Mouse (Mus musculus) layer of hippocampus, adult 2 months (tissue): ENCODE data around the gene Stk24. TPM values are rescaled to one million over a fixed set of nuclear protein-coding genes. Genes with fewer than 3 reads are reported as not detected.

Experiments used
- DNase-seq, 2 experiments: peaks; one replicate each; pipeline ENCODE4 v3.0.0; 2022; ENCODE audit warnings: low spot score in 2 of 2
- H3K27ac ChIP-seq: fragments of 200-600 bp; 2 replicates; pipeline ENCODE4 v1.8.1; 2022
- H3K4me3 ChIP-seq: fragments of 200-600 bp; 2 replicates; pipeline ENCODE4 v1.8.1; 2022; ENCODE audit warnings: mild to moderate bottlenecking
- CTCF ChIP-seq: fragments of 200-600 bp; conservative IDR thresholded peaks from 2 replicates; pipeline ENCODE4 v1.8.1; 2022; ENCODE audit warnings: antibody characterized with exemption, mild to moderate bottlenecking, moderate library complexity
- total RNA-seq, 2 experiments: library from RNA; stranded (reverse); gene quantifications; 2 replicates each; pipeline ENCODE4 v1.2.3; 2021

Gene Stk24
- total RNA-seq, 2 experiments from 2014 or later = 66.0 to 68.1 TPM

DNA sequence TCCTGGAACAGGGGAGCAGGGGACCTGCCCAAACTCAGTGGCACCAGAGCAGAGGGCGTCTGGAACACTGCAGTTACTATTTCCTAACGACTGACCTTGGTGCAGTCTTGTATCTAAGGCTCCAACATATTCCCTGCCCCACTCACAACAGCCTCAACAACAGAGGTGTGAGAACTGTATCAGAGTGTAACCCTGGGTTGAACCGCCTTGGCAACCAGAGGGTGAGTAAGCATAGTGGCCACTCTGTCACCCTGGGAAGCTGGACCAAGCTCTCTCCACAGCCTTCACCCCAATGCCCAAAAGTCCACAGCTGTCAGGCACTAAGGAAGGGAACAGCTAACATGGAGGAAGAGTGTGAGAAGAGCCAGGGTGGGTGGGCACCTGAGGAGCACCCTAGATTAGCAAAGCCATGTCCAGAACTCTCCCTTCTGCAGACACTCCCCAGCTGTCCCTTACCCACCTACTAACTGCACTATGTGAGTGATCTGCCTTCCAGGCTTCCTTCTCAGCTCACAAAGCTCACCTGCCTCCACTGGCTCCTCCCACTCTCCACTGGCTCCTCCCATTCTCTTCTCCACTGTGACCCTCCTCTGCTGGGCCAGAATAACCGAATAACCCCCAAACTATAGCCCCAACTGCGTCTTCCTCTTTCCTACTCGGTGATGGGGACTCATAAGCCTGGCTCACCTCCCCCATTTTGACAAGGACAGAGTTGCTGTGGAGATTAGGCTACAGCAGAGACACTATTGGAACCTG lies 69.3 kb downstream of the Stk24 start:
- DNase-seq = no peak
- H3K27ac ChIP-seq = no peak overlapping the region
- TF ChIP-seq CTCF = no peak
- H3K4me3 ChIP-seq = no peak overlapping the region

- Histone ChIP-seq H3K4me3 (no peak overlapping the region), H3K27ac (no peak overlapping the region)
- DNase-seq = no peak
- no peak for TF ChIP-seq CTCF
These were observed 69.9 kb downstream of the Stk24 start for GRCm38 (mm10) chr14:121309909-121310308.

GRCm38 (mm10) chr14:121305316-121306064 lies 74.3 kb downstream of the Stk24 start:
- no peak overlapping the region for H3K4me3 ChIP-seq
- no peak for TF ChIP-seq CTCF
- no peak for DNase-seq
- no peak overlapping the region for H3K27ac ChIP-seq

GRCm38 (mm10) chr14:121304523-121304922 lies 75.3 kb downstream of the Stk24 start:
- H3K4me3 ChIP-seq = no peak overlapping the region
- no peak overlapping the region for H3K27ac ChIP-seq
- DNase-seq = no peak
- no peak for TF ChIP-seq CTCF

DNA sequence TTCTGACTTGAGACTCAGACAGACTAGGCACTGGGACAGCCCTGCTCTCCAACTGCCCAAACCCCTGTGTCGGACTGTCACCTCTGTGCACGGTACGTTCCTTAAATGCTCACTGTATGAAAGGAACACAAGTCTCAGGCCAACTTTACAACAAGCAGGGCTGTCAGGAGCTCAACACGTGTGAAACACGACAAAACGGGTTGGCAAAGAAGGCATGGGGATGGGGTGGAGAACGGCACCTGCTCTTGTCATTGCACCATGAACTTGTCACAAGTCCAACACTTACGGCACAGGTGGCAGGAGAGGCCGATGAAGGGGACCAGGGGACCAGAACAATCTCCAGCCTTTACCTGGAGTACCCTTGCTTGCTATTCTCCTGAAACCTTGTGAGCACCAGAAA lies 80.7 kb downstream of the Stk24 start:
- no peak overlapping the region for H3K4me3 ChIP-seq
- no peak overlapping the region for H3K27ac ChIP-seq
- no peak for DNase-seq
- no peak for TF ChIP-seq CTCF

DNA sequence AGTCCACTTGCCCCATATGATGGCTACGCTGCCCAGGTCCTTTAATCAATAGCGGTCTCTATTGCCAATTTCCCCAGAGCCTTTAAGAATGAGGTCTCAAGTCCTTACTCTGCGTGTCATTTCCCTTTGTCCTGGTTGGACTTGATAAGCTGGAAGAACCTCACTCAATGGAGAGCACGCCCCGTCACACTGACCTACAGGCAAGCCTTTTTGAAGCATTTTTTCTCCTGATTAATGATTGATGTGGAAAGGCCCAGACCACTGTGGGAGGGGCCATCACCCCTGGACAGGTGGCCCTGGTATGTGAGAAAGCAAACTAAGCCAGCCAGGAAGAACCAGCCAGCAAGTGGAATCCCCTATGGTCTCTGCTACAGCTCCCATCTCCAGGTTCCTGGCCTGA lies 81.3 kb downstream of the Stk24 start:
- no peak for TF ChIP-seq CTCF
- no peak overlapping the region for H3K27ac ChIP-seq
- no peak for DNase-seq
- H3K4me3 ChIP-seq = no peak overlapping the region

DNA sequence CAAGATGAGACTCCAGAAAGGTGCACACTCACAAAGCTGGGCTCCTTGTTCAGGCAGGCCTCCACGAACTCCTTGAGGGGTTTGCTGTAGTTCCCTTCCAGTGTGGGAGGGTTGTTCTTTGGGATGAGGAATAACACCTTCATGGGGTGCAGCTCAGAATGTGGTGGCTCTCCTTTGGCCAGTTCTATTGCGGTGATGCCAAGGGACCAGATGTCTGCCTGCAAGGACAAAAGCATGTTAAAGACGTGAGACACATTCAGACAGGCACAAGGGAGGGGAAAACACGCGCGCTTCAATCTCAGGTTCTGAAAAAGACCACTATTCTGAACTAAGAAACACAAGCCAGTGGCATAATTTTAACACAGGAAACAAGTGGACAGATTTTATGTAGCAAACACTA lies 82.7 kb downstream of the Stk24 start:
- H3K4me3 ChIP-seq = no peak overlapping the region
- no peak for DNase-seq
- no peak for TF ChIP-seq CTCF
- no peak overlapping the region for H3K27ac ChIP-seq

- TF ChIP-seq CTCF = no peak
- DNase-seq = no peak
- Histone ChIP-seq H3K27ac (no peak overlapping the region), H3K4me3 (no peak overlapping the region)
These were observed 85.3 kb downstream of the Stk24 start for GRCm38 (mm10) chr14:121294484-121294883.

DNA sequence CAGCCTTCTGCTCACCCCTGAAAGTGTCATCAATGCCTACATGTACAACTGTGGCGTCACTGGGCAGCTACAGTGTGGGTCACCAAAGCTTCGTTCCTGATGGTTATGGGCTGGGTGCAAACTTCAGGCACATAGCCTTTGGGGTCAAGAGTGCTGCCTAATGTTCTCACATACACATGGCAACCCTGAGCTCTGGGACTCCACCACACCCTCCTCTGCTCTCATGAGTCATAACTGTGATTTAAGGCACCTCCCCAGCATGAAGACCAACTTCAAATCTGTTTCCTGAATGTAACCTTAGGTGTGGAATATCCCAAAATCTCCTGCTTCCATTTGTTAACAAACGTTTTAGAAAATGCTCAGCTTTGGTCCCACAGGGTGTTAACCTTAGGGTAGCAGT lies 87.4 kb downstream of the Stk24 start:
- no peak overlapping the region for H3K4me3 ChIP-seq
- DNase-seq = no peak
- no peak overlapping the region for H3K27ac ChIP-seq
- TF ChIP-seq CTCF = no peak

DNA sequence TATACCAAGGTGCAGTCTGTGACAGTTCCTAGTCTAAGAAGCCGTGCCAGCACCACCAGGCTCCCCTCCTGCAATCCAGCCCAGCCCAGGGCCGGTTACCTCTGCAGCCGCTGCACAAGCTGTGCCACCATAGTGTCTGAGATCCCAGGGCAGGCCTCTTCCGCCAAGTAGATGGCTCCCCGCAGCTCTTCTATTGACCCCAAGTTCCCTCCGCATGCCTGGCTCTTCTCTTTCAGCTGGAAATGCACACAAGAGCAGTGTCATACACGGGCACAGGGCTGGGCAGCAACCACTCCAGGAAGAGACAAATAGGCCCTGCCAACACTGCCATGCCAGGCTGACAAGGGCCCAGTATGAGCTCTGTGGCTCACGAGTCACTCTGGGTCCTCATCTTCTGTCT lies 87.9 kb downstream of the Stk24 start:
- DNase-seq = no peak
- no peak overlapping the region for H3K4me3 ChIP-seq
- no peak overlapping the region for H3K27ac ChIP-seq
- TF ChIP-seq CTCF = no peak

DNA sequence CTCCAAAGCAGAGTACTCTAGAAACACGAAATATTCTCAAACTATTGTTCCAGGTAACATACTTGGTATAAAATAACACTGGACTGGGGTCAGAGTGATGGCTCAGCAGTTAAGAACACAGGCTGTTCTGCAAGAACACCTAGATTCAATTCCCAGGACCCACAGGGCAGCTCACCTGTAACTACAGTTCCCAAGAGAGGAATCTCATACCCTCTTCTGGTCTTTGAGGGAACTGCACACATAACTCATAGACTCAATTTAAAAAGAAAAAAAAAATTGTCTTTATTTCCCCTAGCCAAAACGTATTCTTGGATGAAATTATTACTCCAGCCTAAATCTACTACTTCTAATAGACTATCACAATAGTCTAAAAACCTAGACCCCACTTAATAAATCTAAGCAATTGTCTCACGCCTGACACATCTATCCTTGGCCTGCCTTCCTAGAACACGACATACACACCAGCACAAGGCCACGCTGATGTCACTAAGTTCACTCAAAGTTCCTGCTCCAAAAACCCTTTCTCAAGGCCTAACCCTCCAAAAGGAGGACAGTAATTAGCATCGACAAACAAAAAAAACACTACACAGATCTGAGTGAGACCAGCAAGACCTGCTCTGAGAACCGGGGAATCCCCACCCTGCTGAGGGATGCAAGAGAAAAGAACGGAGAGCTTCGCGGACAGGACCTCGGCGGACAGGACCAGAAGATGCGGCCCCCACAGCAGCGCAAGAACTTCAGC lies 94.3 kb downstream of the Stk24 start:
- Histone ChIP-seq H3K27ac (no peak overlapping the region), H3K4me3 (no peak overlapping the region)
- TF ChIP-seq CTCF = peak; percentile 80
- no peak for DNase-seq

DNA sequence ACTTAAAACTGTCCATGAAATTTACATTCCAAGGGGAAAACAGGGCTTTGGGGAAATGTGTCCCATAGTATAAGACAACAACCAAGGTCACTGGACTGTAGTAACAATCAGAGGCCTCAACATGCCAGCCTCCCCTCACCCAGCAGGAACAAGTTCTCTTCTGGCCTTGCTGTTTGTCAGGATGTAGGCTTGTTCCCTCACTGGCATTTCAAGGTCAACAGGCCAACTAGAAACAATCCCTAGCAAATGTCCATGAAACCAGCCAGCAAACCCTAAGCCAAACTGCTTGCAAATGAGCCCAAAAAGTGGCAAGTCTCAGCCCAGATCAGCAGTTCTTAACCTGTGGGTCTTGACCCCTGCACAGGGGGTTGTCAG lies 98.5 kb downstream of the Stk24 start:
- Histone ChIP-seq H3K27ac (no peak overlapping the region), H3K4me3 (no peak overlapping the region)
- no peak for TF ChIP-seq CTCF
- DNase-seq = no peak

GRCm38 (mm10) chr14:121280601-121281335 lies 99.0 kb downstream of the Stk24 start:
- no peak for DNase-seq
- no peak for TF ChIP-seq CTCF

More at GRCm38 (mm10) chr14:121280601-121281335, 99.0 kb downstream of the Stk24 start:
- Histone ChIP-seq H3K4me3 (no peak overlapping the region), H3K27ac (no peak overlapping the region)
